Mouse (Mus musculus): ENCODE results near the gene Tekt4. TPM values are rescaled to one million over a fixed set of nuclear protein-coding genes. Genes with fewer than 3 reads are reported as not detected.

The Tekt4 gene
- polyA plus RNA-seq (2012): not detected in 2 replicates

- no peak for TF ChIP-seq GATA1 (IDR thresholded peaks at IDR 0.05; ENCODE audit: low read length)
Observed at GRCm38 (mm10) chr17:25454272-25454671, at the start of gene Tekt4. Tekt4 (plus strand) TSS chr17:25454615.

GRCm38 (mm10) chr17:25405224-25405895, 49.1 kb upstream of the Tekt4 start:
- TF ChIP-seq GATA1 (IDR thresholded peaks at IDR 0.05; ENCODE audit: low read length): no peak

- no peak for TF ChIP-seq GATA1 (IDR thresholded peaks at IDR 0.05; ENCODE audit: low read length)
Observed at GRCm38 (mm10) chr17:25406011-25406441, 48.4 kb upstream of the Tekt4 start.

GRCm38 (mm10) chr17:25407352-25407751, 47.1 kb upstream of the Tekt4 start:
- TF ChIP-seq GATA1 (IDR thresholded peaks at IDR 0.05; ENCODE audit: low read length): no peak

DNA sequence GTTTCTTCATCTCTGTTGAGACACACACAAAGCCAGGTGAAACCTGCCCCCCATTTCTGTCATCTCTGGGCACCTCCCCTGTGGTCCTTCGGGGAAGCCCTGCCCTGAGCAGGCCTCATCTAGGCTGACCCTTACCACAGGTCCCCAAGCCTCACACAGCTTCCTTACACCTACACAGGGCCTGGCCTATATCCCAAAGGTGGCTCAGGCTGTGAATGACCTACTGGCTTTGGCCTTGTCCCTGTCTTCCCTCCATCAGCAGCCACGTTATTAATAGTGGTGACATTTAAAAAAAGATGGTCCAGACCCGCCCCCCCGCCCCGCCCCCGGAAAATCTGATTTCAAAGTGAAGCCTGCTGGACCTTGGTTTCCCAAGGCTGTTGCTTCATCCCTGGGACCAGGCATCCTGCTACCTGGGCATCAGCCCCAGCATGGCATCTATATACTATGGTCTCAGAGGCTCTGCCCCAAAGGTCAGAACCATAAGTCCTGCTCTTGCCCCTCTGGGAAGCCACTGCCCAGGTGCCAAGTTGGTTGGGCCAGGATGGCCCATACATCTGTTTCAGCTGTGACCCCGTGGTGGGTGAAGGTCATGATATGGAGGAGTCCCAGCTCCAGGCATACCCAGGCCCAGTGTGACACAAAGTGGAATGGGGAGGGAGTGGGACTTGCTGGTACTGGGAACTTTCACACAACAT, 46.0 kb upstream of the Tekt4 start:
- TF ChIP-seq GATA1 (IDR thresholded peaks at IDR 0.05; ENCODE audit: low read length): no peak

GRCm38 (mm10) chr17:25409621-25410020, 44.8 kb upstream of the Tekt4 start:
- TF ChIP-seq GATA1 (IDR thresholded peaks at IDR 0.05; ENCODE audit: low read length): no peak

GRCm38 (mm10) chr17:25410180-25410579, 44.2 kb upstream of the Tekt4 start:
- TF ChIP-seq GATA1 (IDR thresholded peaks at IDR 0.05; ENCODE audit: low read length): no peak

GRCm38 (mm10) chr17:25410786-25411185, 43.6 kb upstream of the Tekt4 start:
- no peak for TF ChIP-seq GATA1 (IDR thresholded peaks at IDR 0.05; ENCODE audit: low read length)

DNA sequence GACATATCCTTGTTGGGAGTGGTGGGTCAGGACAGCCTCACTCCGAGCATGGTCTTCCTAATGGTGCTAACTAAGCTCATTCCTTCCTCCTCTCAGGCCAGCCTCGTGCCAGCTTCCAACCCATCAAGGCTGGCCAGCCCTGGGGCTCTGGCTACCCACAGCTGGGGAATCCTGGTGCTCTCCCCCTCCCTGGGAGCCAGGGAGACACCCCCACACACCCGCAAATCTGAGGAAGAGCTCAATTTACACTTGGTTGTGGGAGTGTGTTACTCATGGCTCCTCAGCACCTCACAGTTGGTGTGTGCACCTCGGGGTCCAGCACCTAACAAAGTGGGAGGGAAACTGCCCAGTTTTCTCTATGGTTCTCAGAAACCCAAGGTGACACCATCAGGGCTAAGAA, 43.2 kb upstream of the Tekt4 start:
- TF ChIP-seq GATA1 (IDR thresholded peaks at IDR 0.05; ENCODE audit: low read length): no peak

- TF ChIP-seq GATA1 (IDR thresholded peaks at IDR 0.05; ENCODE audit: low read length): no peak
Observed at GRCm38 (mm10) chr17:25414209-25414608, 40.2 kb upstream of the Tekt4 start.

- TF ChIP-seq GATA1 (IDR thresholded peaks at IDR 0.05; ENCODE audit: low read length): no peak
Observed at GRCm38 (mm10) chr17:25414917-25415316, 39.5 kb upstream of the Tekt4 start.

DNA sequence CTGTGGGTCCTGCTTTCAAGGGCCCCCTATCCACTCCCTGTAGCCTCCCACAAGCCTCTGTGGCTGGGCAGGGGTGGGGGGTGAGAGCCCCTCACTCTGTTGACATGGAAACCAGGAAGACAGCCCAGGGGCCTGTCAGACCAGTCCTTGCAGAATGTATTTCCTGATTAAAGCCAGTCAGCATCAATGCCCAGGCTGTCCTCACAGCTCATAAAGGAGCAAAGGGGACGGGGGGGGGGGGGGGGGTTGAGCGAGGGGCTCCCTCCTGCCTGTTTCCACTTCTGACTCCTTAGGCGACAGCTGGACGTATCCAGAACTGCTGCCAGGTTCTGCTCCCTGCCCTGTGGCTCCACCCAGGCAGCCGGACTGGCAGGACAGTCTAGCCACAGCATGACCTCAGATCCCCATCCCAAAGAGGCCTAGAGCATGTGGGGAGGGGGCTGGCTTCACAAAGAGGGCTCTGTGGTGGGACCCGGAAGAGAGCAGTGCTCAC, 38.9 kb upstream of the Tekt4 start:
- no peak for TF ChIP-seq GATA1 (IDR thresholded peaks at IDR 0.05; ENCODE audit: low read length)

DNA sequence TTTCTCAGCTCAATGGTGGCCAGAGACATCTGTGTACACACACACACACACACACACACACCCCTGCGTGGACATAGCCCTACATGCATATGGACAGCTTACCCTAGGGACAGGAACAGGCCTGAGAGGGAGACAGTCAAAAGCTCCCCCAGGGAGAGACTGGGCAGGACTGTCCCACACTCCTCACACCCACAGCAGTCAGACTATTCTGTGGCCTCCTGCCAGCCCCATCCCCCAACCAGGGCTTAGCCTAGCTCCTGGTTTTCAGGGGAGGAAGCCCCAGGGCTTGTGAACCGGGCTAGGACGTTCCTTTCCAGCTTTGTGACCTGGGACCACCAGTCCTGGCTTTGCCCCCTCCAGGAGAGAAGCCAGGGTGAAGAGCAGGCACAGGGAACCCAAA, 38.2 kb upstream of the Tekt4 start:
- no peak for TF ChIP-seq GATA1 (IDR thresholded peaks at IDR 0.05; ENCODE audit: low read length)

GRCm38 (mm10) chr17:25417990-25418389, 36.4 kb upstream of the Tekt4 start:
- TF ChIP-seq GATA1 (IDR thresholded peaks at IDR 0.05; ENCODE audit: low read length): no peak

- TF ChIP-seq GATA1 (IDR thresholded peaks at IDR 0.05; ENCODE audit: low read length): no peak
Observed at GRCm38 (mm10) chr17:25418926-25419325, 35.5 kb upstream of the Tekt4 start.

GRCm38 (mm10) chr17:25420998-25421397, 33.4 kb upstream of the Tekt4 start:
- TF ChIP-seq GATA1 (IDR thresholded peaks at IDR 0.05; ENCODE audit: low read length): no peak
